Mouse (Mus musculus) brown adipose tissue, adult 24 weeks (tissue): ENCODE results near the gene Slc6a20a. TPM values are rescaled to one million over a fixed set of nuclear protein-coding genes. Genes with fewer than 3 reads are reported as not detected.
"Not testable (repeated sequence)": the region's sequence is repeated elsewhere in the genome, so short reads cannot be mapped to it uniquely, and the experiment has no call there.

Source experiments
- H3K27ac ChIP-seq: fragments of 200-500 bp; replicated peaks from 2 replicates; pipeline ENCODE4 v1.5.1; 2012; ENCODE audit warnings: low read depth, mild to moderate bottlenecking, low read length
- H3K4me1 ChIP-seq: fragments of 200-500 bp; 2 replicates; pipeline ENCODE4 v1.6.1; 2012; ENCODE audit warnings: low read length, mixed read lengths; ENCODE audit not compliant: control insufficient read depth, insufficient read depth, insufficient read length
- H3K4me3 ChIP-seq: fragments of 200-500 bp; 2 replicates; pipeline ENCODE4 v1.5.1; 2012; ENCODE audit warnings: low read depth, mild to moderate bottlenecking, low read length, moderate library complexity; ENCODE audit not compliant: insufficient read depth
- polyA plus RNA-seq: library from polyadenylated mRNA; stranded (reverse); fragments of >200 nt; gene quantifications from 2 replicates; pipeline ENCODE4 v1.2.4, GENCODE M21; 2012; ENCODE audit not compliant: missing spikeins, insufficient read depth, insufficient read length

Gene Slc6a20a
- not detected in 2 replicates for polyA plus RNA-seq

DNA sequence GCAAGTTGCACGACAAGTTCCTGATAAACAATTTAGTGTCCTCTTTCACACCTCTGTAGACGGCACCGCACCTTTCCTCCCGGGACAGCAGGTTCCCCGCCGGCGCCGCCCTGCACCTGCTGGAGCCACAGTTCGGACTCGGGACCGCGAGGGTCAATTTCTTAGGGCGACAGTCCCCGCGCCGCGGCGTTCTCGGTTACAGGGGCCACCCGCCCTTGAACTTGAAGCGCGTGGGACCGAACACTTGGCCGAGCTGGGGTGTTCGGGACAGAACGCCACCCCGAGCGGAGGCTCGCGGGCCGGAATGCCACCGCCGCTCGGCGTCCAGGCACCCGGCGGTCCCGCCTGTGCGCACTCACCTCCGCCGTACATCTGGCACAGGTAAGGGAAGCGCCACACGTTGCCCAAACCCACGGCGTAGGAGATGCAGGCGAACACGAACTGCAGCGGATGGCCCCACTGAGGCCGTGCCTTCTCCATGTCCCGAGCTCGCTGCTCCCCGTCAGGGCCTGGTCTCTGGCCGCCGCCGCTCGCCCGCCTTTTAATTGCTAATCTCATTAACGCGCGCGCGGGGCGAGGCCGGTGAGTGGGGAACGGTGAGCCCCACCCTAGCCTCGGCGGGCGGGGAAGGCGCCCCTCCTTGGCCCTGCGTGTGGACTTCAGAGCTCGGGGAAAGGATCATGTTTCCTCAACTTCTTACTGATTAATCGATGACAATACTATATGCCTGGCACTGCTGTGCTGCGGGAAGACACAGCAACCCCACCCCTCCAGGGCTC is at the start of gene Slc6a20a, which contains the start of gene Ccr9:
Gene Slc6a20a (minus strand): TSS at position 559 of the 779 bp plus-strand sequence.
Gene Ccr9 (plus strand): TSS at position 113 of the 779 bp plus-strand sequence.
- Histone ChIP-seq H3K27ac (no peak within 1 kb of the TSS), H3K4me1 (no peaks in the 10 kb centered on the region), H3K4me3 (peak within 1 kb of the TSS; percentile 56)

DNA sequence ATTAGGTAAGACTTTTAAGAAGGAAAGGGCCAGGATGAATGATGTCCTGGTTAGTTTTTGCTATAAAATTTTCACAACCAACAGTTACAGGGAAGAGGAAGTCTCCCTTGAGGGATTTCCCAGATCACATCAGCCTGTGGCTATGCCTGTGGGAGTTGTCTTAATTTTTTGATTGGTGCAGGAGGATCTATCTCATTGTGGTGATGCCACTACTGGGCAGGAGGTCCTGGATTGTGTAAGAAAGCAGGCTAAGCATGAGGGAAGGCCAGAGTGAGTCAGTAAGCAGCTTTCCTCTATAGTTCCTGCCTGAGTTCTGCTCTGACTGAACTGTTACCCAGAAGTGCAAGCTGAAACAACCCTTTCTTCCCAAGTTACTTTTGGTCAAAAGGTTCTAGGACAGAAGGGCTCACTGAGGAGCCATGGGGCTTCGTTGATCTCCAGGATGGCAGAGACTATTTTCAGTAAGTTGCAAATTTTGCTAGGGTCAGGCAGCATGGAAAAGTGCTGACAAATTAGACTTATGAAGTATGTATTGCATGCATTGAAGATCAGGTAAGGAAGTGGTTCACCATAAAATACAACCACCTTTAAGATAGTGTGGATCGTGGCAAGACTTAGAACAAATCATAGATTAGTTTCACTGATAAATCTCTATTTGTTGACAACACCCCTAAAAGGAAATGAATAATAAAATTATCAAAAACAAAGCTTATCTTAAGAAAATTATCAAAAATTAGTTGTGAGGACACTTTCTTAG is 44.2 kb upstream of the Slc6a20a start:
- H3K4me3 ChIP-seq = no peak overlapping the region
- H3K27ac ChIP-seq = no peak overlapping the region
- no peaks in the 10 kb centered on the region for H3K4me1 ChIP-seq

DNA sequence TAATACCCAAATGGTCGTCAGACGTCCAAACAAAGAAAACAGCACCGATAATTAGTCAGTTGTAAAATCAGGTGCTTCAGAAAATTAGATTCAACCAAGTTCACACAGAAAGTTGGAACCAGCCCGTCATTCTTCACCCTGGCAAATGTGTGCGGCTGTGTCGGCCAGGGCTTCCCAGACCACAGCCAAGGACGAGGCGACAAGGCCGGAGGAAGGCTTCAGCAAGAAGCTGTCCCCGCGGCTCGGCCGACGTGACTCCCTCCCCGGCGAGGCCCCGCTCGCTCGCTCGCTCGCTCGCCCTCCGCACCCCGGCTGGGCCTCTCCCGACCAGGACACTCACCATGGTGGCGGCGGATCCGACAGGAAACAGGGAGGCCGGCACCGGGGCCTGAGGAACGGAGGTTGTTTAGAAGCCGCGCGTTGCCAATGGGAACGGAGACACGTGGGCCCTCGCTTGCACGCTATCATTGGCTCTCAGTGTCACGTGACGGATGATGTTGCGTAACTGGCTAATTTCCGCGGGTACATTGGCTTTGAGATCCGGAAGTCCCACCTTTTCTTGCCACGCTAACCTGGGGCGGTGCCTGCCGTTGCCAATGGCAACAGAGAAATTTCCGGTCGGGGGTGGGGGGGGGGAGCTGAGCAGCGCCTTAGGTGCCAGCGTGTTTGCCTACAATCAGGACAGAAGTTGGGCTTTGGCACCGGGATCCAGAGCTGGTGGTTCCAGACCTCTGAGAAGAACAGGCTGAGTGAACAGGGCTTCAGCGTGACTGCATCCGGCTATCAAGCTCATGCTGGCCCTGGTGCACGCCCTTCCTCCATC is 38.7 kb upstream of the Slc6a20a start, which contains the start of gene Lztfl1:
Gene Lztfl1 (minus strand): TSS at position 512 of the 823 bp plus-strand sequence.
- Histone ChIP-seq H3K27ac (peak within 1 kb of the TSS; percentile 75), H3K4me1 (no peaks in the 10 kb centered on the region), H3K4me3 (peak within 1 kb of the TSS; percentile 88)

GRCm38 (mm10) chr9:123716301-123716700 is 37.6 kb upstream of the Slc6a20a start:
- no peak overlapping the region for H3K4me3 ChIP-seq
- H3K4me1 ChIP-seq = no peaks in the 10 kb centered on the region
- H3K27ac ChIP-seq = no peak overlapping the region

GRCm38 (mm10) chr9:123713111-123713510 is 34.4 kb upstream of the Slc6a20a start:
- Histone ChIP-seq H3K27ac (no peak overlapping the region), H3K4me1 (no peaks in the 10 kb centered on the region), H3K4me3 (no peak overlapping the region)

- no peak overlapping the region for H3K27ac ChIP-seq
- no peak overlapping the region for H3K4me3 ChIP-seq
- no peaks in the 10 kb centered on the region for H3K4me1 ChIP-seq
These were observed 30.5 kb upstream of the Slc6a20a start for GRCm38 (mm10) chr9:123709226-123709625.

- H3K4me3 ChIP-seq = no peak overlapping the region
- H3K27ac ChIP-seq = no peak overlapping the region
- H3K4me1 ChIP-seq = no peaks in the 10 kb centered on the region
These were observed 23.1 kb upstream of the Slc6a20a start for GRCm38 (mm10) chr9:123701822-123702221.

DNA sequence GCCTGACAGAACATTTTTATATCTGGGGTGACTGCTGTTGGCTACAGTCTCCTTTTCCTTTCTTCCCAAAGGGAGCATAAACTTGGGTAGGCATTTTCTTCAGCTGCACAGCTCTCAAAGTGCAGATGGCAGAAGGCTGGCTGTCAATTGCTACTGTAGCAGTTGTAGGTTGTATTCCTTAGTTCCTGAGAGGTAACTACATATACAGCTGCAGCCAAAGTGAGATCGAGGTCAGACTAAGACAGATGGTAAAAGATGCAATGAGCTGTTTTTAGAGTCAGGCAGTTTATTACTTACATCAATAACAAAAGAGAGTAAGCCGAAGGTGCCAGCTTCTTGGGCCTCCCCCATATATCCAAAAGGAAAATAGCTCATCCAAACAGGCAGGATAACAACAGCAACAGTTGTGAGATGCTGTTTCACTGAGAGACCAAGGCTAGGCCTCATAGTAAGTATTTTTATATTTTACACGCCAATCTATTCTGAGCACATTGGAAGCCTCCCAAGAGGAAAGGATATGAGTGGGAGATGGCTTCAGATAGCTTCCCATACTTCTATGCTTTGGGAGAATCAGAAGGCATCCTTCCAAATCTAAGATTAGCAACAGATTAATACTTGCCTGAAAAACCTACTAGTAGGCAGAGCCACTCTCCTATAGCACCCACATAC is 17.1 kb upstream of the Slc6a20a start:
- H3K4me3 ChIP-seq = no peak overlapping the region
- H3K27ac ChIP-seq = no peak overlapping the region
- H3K4me1 ChIP-seq = no peaks in the 10 kb centered on the region

GRCm38 (mm10) chr9:123688227-123688626 is 9.5 kb upstream of the Slc6a20a start:
- no peaks in the 10 kb centered on the region for H3K4me1 ChIP-seq
- no peak overlapping the region for H3K4me3 ChIP-seq
- H3K27ac ChIP-seq = no peak overlapping the region

GRCm38 (mm10) chr9:123686206-123686605 is 7.5 kb upstream of the Slc6a20a start:
- no peak overlapping the region for H3K4me3 ChIP-seq
- H3K27ac ChIP-seq = no peak overlapping the region
- H3K4me1 ChIP-seq = no peaks in the 10 kb centered on the region

GRCm38 (mm10) chr9:123683704-123684103 is 5.0 kb upstream of the Slc6a20a start:
- H3K27ac ChIP-seq = no peak overlapping the region
- H3K4me3 ChIP-seq = no peak overlapping the region
- H3K4me1 ChIP-seq = no peaks in the 10 kb centered on the region

- Histone ChIP-seq H3K4me3 (no peak overlapping the region), H3K4me1 (no peaks in the 10 kb centered on the region), H3K27ac (no peak overlapping the region)
These were observed 513 bp upstream of the Slc6a20a start for GRCm38 (mm10) chr9:123679198-123679597.

- Histone ChIP-seq H3K27ac (no peak overlapping the region), H3K4me1 (no peaks in the 10 kb centered on the region), H3K4me3 (no peak overlapping the region)
These were observed 13.0 kb downstream of the Slc6a20a start for GRCm38 (mm10) chr9:123665645-123666044.

- H3K27ac ChIP-seq, H3K4me3 ChIP-seq: not testable (repeated sequence)
These were observed 18.6 kb downstream of the Slc6a20a start for GRCm38 (mm10) chr9:123659986-123660676.

More at GRCm38 (mm10) chr9:123659986-123660676, 18.6 kb downstream of the Slc6a20a start:
- H3K4me1 ChIP-seq = not testable (repeated sequence)
